Mouse (Mus musculus) adrenal gland, adult 10 weeks (tissue): ENCODE results near the gene Slc25a12. TPM values are rescaled to one million over a fixed set of nuclear protein-coding genes. Genes with fewer than 3 reads are reported as not detected.

ENCODE experiments used
- polyA plus RNA-seq: library from polyadenylated mRNA; stranded (reverse); fragments of 350-450 nt; fragmentation: Illumina TruSeq; extraction: RNeasy Lipid Tissue Mini Kit (QIAGEN cat#74804); gene quantifications from one replicate; pipeline ENCODE4 v1.2.3, GENCODE M21; 2014; ENCODE audit warnings: low read depth, low replicate concordance

Slc25a12 gene
- 27.3 TPM for polyA plus RNA-seq

GRCm38 (mm10) chr2:71367125-71367880 lies at the start of gene Slc25a12:
Gene Slc25a12, minus strand, starts transcription at chr2:71367749.

GRCm38 (mm10) chr2:71388951-71389763 lies 21.6 kb upstream of the Slc25a12 start, which contains the start of gene Hat1:
Gene Hat1, plus strand, starts transcription at chr2:71388958.

Other genes with a start within 250 kb of the Slc25a12 start
- 0.93 TPM for gene Cybrd1, start 249.8 kb downstream of the Slc25a12 start, polyA plus RNA-seq
- gene Dync1i2, start 156.0 kb downstream of the Slc25a12 start, polyA plus RNA-seq: 255 TPM
- 127 TPM for gene Hat1, start 21.2 kb upstream of the Slc25a12 start, polyA plus RNA-seq
- gene Metap1d, start 85.5 kb upstream of the Slc25a12 start, polyA plus RNA-seq: 21.2 TPM
- gene Dlx1, start 160.4 kb upstream of the Slc25a12 start, polyA plus RNA-seq: 0.87 TPM
- gene Dlx2, start 179.0 kb upstream of the Slc25a12 start, polyA plus RNA-seq: not detected